Mouse (Mus musculus): ENCODE data around the gene Vti1a.
A peak's percentile ranks its signal among the peaks of the same experiment; 100 is the strongest.

The Vti1a gene

DNA sequence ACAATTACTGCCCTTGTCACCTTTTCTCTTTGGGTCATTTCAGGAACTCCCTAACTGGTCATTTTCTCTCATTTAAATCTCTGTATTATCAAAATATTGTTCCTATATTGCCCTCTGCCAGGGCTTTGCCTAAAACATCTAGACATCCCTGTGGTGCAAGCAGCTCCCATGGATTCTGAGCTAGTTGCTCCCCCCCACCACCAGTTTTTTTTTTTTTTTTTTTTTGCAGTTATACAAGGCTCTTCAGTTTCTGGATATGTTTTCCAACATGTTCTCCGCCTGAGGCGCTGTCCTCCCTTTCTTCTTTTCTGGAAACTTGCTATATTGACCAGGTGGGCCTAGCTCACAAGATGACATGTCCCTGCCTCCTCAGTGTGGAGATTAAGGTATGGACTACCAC lies 2.4 kb upstream of the Vti1a start:
- no peak for DNase-seq (ENCODE audit: low spot score in 2 of 2)

DNA sequence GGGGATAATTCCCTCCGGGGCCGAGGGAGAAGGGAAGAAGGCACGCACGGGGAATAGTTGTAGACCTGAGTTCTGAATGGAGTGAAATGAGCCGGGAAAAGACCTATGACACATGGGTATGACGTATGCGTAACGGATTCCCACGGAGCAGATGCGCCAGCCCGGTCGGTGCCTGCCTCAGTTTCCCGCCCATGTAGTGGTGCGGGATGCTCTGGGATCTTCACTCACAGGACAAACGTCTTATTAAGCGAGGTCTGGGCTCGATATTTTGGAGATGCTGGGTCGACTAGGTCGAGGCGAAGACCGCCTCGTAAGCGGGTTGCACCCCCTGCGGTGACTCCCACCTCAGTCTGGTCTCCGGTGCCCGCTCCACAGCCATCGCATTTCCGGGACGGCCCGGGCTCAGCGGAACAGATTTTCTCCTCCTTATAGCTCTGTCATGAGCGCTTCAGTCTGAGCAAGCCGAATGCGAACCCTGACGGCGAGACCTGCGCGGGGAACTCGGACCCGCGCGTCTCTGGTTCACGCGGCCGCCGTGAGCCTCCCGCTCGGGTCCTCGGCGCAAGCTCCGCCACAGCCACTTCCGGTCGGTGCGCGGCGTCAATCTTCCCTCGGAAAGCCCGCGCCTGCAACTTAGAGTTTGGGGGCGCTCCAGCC lies 515 bp upstream of the Vti1a start, which contains the start of gene Zdhhc6:
Zdhhc6 (minus strand) TSS at position 581 of the 657 bp plus-strand sequence.
- DNase-seq (ENCODE audit: low spot score in 2 of 2): peak; percentile 60 to 72

DNA sequence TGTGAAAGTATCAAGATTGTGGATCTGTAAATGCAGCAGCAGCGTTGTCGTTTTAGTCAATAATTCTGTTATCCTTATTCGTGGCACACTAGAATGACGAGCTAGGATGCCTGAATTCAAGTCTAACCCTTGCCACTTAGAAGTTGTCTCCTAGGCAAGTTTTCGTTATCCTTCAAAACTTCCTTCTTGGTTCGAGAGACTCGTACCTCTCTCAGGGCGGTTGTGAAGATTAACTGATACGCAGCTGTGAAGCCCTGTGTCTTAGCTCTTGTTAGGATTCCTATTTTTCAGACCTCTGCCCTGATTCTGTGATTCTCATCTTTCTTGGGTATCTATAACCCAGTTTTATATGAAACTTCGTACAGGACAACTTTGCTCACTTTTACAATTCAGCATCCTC lies 806 bp downstream of the Vti1a start:
- no peak for DNase-seq (ENCODE audit: low spot score in 2 of 2)

DNA sequence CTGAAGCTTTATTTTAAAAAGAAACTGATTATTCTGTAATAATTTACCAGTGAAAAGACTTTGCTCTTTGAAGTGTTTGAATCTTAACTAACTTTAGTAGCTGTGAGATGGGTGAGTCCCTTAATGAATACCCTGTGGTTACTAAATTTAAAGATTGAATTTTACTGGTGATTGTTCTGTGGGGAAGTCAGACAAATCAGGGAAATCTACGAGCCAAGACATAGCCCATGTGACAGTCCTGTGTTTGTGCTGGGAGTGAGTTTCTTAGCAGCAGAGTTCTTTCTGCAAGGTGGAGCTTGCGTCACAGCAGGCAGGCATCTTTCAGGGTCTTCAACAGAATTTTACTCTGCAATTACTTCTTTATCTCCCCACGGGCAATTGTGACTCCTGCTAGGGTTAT lies 2.9 kb downstream of the Vti1a start:
- no peak for DNase-seq (ENCODE audit: low spot score in 2 of 2)

DNA sequence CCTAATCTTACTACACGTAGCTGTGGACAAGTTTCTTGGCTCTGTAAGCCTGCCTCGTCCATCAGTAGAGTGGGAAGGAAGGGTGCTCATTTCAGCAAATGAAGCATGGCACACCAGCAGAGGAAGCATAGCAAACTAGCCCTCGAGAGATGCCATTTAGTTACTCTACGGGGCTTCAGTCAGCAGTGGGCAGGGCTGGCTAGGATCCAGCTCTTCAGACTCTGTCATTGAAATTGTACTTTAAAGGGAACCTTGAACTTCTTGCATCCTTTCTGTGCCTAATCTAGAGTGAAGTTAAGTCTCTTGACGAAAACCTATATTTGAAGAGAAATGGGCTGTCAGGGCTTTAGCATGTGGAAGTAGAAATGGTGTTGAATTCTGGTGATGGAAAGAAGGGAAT lies 3.4 kb downstream of the Vti1a start:
- DNase-seq (ENCODE audit: low spot score in 2 of 2): no peak

DNA sequence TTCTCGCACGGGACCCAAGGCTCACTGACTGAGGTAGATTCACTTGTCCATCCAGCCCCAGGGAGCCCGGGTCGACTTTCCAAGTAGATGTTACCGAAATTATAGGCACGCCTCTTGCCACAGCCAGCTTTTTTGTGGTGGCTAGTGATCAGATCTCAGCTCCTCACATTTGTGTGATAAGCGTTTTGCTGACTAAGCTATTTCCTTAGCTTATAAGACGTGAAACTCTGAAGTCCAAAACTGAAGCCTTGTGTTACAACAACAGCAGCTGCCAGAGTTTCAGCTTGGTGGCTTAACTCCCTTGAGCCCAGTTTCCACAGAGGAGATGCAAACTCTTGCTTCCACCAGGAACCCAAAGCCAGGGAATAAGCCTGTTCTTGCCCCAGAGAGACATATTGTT lies 6.5 kb downstream of the Vti1a start:
- no peak for DNase-seq (ENCODE audit: low spot score in 2 of 2)

DNA sequence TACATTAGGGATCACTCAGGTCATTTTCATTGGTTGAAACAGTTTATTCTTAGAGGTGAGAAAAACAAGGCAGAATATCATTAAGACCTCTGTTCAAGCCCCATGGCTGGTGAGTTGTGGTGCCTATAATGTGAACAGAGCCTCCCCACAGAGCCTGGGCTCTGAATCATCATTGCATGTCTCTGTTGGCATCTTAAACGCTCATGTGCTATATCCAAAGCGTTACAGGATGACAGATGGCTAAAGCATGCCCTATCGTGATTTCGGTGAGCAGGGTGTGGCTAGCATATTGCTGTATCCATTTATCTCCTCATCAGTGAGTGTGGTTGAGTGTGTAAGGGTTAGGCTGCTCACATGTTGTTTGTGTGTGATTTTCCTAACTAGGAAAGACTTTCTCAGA lies 11.4 kb downstream of the Vti1a start:
- no peak for DNase-seq (ENCODE audit: low spot score in 2 of 2)

DNA sequence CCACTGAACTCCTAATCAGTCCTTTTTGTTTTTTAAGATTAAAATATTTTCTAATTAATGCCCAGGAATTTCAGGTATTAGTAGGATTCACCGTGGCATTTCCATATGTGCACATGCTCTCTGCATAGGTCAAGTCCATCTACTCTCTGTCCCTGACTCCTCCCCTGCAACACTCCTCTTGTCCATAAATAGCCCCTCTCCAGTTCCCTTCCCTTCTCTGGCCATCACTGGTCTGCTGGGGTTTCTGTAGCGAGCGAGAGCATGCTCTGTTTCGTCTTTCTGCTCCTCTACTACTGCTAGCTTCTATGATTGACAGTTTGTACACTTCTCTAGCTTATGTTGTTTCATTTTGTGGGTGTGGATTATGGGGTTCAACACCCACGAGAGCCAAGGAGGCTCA lies 15.7 kb downstream of the Vti1a start:
- DNase-seq (ENCODE audit: low spot score in 2 of 2): no peak

DNA sequence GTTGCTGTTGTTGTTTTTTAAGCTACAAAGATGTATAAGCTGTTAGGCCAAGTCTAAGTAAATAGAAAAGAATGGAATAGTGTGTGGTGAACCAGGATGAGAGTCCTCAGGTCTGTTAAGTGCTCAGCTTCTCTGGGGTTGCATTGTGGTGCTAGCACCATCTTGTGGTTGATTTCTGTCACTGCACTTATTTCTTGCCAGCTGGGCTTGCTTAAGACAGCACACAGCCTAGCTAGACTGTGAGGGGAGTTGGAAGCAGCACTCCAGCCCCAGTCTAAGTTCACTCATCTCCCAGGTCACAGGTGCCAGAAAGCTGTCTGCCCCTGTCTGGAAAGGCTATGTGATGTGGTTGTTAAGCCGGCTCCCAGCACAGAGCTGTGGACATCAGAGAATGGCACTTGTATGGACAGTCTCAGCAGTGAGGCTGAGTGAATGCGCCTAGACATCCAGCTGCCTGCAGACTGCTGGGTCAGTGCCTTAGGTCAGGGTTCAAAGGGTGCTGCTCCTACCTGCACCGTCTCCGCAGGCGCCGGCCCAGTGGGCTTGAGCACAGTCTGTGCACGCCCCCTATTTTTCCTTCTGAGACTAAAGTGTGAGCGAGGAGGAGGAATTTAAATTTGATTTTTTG lies 16.7 kb downstream of the Vti1a start:
- peak; percentile 49 to 52 for DNase-seq (ENCODE audit: low spot score in 2 of 2)

DNA sequence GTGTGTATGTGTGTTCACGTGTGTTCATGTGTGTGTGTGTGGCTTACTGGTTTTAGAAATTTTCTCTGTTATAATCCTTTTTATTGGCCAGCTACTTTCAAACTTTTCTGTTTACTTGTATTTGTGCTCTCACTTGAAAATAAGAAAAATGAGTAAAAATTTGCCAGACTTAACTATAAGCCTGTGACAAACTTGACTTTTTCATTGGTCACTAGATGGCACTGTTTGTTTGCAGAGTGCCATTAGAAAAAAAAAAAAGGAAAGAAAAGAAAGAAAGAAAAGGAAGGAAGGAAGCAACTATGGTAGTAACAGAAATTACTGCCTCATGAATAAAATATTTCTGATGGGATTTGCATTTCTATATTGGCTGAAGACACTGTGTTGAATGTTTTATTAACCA lies 19.8 kb downstream of the Vti1a start:
- no peak for DNase-seq (ENCODE audit: low spot score in 2 of 2)

DNA sequence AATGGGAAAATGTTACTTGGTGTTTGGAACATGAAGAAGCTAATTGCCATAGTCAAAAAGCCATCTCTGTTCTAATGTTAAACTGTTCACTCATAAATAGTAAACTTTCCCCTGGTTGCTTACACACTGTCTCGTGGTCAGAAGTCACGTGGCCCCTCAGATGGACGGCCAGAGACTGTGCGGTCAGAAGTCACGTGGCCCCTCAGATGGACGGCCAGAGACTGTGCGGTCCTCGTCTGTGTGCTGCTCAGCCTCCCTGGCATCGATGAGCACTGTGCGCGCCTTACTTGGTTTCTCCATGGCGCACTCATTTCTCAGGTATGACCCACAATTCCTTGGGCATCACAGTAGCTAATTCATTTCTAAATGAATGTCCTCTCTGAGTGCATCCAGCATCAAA lies 20.3 kb downstream of the Vti1a start:
- DNase-seq (ENCODE audit: low spot score in 2 of 2): no peak

DNA sequence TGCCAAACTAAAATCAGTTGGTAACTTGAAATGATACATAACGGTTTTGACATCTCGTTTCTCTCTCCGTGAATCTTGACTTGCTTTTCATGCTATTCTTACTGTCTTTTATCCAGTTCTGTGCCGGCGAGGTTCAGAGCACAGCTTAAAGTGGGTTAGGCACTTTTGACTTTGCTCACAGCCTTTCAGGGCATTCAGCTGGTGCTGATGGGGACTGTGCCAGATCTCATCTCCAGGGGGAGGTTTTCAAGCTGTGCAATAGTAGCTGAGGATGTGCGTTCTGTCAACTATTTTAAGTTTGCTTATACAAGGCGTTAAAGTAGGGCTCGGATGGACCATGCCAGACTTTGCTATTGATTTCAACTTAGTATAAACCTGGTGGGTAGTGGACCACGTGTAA lies 21.0 kb downstream of the Vti1a start:
- no peak for DNase-seq (ENCODE audit: low spot score in 2 of 2)

DNA sequence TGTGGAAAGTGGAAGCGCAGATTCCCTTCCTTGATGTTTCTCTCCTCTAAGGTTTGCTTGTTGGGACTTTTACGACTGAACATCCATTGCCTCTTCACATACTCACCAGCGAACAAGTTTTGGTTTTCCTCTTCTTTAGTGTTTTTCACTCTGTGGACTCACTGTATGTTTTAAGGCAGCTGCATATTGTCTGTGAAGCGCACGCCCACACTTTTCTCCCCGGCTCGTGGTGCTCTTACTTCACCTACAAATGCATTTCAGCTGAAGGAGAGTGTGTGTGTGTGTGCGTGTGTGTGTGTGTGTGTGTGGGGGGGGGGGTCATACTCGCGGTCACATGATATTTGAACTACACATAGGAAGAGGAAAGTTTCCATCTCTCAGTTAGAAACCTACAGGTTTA lies 21.6 kb downstream of the Vti1a start:
- no peak for DNase-seq (ENCODE audit: low spot score in 2 of 2)

DNA sequence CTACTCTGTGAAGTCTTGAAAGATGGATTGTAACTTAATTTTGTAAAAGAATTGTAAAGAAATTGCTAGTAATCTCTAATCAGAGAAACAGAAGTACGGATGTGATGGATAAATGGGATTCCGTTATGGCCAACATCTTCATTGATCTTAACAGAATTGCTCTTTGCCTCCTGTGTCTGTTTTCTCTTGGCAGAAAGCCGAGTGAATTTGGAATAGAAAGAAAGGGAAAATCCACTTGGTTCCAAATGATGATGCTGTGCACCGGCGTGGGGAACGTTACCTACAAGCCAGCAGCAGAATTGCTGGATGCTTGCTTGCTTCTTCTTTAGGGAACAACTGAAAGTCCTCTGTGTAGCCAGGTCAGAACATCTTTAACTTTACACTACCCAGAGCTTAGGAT lies 24.4 kb downstream of the Vti1a start:
- no peak for DNase-seq (ENCODE audit: low spot score in 2 of 2)

DNA sequence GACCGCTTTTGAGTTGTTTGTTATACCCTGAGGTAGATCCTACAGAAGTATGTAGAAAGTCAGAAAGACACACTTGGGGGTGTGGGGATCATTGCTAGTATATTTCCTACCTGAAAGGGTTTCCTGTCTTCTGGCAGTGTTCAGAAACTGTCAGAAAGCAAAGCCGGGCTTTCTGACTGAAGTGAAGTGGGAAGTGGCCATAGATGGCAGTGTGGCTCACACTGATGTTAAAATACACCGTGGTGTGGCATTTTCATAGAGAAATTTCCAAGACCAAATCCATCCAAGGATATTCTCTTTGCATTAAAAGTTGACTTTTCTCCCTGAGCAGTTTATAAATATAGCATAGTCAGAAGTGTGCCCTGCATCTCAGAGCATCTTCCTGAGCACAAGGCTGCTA lies 25.3 kb downstream of the Vti1a start:
- no peak for DNase-seq (ENCODE audit: low spot score in 2 of 2)

DNA sequence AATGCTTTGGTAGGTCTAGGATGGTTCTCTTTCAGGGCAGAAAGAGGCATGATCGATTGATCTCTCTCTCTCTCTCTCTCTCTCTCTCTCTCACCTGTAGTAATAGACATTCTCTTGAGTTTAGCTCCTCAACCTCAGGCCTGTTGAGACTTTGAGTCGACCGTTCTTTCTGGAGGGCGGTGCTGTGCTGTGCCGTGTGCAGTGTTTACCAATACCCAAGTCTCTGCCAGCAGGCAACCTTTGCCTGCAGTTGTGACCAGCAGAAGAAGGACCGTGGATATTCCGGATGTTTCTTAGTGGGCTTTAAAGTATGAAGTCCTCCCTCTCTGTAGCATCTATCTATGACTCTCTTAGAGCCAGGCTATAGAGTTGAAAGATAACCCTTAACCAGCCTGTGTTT lies 26.3 kb downstream of the Vti1a start:
- DNase-seq (ENCODE audit: low spot score in 2 of 2): no peak

DNA sequence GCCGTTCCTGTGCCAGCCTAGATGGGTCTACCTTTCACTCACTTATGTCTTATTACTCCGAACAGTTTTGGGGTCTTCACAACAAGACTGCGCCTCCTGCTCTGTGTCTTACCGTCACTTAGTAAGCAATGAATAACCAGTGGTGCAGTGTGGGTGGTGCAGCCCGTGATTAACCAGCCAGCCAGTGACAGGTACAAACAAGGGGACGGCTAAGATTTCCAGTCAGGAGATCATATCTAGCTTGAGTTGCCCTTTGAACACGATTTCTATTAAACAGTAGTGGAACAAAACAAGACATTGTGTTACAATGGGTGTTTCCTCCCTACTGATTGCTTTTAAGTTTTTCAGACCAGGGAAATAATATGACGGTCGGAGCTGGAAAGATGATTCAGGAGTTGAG lies 27.2 kb downstream of the Vti1a start:
- DNase-seq (ENCODE audit: low spot score in 2 of 2): no peak

DNA sequence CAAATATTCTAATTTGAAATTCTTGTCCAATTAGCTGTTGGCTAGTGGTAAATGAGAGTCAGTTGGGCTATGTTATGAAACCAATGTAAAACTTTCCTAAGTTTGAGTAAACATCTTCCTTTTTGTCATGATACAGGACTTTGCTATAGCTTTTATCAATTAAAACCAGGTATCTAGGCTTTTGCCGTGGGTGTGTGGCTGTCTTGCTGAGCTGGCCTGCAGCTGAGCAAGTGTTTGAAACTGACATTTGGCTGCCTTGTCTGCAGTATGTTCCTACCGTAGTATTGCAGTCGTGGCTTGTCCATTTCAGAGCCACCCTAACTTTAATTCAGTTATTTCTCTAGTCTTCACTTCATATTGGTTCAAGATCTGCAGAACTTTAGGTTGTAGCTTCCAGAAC lies 32.1 kb downstream of the Vti1a start:
- DNase-seq (ENCODE audit: low spot score in 2 of 2): no peak

DNA sequence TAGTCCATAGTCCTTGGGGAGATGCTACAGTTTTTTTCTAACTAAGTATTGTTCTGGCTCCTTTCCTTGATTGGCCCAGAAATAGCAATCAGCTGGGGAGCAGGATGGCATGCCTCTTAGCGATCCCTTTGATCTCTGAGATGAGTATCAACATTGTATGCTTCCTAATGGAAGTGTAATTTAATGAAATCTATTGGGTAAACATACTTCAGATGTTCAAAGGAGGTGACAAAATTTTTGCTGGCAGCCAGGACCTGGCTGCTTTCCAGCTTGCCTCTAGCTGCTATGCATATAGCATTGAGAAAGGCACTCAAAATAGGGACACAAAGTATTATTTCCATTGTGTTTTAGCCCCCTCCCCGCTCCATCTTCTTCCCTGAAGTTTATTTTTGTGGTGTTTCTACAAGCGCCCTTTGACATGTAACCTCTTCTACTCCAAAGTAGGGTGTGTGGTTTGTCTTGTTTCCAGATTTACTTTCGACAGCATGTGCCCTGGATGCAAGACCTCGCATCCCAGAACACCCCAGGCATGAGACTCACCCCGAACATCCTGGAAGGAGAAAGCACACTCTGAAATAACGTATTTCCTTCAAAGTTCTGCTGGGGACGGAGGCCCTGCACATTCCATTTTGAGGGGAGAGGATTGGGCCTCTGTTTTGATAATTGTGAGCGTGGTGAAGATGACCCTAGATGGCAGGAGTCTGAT lies 34.7 kb downstream of the Vti1a start:
- no peak for DNase-seq (ENCODE audit: low spot score in 2 of 2)

DNA sequence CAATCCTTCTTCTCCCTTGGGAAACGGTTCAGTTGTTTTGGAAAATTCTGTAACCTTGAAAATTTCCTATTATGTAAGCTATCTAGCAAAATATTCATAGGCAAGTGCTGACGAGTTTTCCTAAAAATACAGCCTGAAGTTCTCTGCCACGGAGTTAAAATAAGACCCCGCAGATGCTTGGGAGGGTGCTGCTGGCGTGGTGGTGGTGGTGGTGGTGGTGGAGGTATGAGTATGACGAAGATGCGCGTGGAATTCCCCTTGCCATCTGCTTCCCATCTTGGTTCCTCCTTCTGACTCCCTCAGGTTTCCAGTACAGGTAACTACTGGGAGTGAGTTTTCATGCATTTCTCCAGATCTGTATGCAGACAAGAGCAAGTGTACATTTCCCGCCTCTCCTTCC lies 46.5 kb downstream of the Vti1a start:
- DNase-seq (ENCODE audit: low spot score in 2 of 2): peak; percentile 59 to 70

DNA sequence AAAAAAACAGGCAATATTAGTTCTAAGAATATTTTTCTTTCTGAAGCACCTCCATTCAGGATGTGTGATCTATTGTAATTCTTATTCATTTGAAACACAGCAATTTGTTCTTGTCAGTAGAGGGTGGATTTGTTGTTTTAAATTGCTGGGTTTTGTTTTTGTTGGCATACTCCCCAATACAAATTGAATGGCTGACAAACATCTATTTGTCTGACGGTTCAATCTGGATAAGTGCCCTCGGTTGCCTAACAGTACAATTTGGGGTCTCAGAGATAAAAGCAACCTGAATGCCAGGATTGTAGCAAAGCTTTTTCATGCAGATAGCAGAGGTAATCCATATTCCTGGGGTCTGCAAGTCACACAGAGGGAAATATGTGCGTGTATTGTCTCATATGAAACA lies 53.6 kb downstream of the Vti1a start:
- no peak for DNase-seq (ENCODE audit: low spot score in 2 of 2)

DNA sequence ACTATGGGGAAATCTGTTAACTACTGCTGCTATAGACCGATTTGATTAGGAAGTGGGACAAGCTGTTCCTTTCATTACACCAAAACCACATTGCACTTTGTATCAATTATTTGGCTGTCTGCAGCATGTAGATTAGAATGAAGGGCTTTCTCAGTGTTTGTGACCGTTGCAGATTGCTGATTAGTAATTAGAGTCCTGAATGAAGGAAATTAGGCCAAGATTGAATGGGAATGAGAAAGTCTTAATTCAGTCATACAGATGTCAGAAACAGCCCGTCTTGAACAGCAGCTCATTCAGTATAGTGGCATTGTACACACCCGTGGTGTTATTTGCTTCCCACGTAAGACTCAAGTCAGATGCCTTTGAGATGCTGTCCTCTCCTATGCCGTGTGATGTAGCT lies 60.2 kb downstream of the Vti1a start:
- no peak for DNase-seq (ENCODE audit: low spot score in 2 of 2)

DNA sequence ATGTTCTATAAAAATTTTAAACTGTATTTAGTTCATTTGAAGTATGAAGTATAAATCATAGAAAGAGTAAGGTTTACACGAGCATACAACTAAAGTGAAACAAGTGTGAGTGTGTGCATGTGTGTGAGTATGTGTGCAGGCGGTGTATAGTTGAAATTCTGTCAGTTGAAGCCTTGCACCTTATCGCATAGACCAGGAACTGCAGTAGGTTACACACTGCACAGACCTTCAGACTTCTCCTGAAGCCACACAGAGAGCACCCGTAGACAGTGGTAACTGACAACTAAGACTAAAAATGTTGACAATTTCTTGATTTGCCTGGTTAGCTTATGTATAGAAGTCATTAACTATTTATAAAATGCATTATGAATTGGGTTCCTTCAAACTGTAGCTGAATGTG lies 61.4 kb downstream of the Vti1a start:
- DNase-seq (ENCODE audit: low spot score in 2 of 2): no peak
